Mouse (Mus musculus) neutrophil, adult 59 days (primary cell): Measurements from ENCODE around the gene Gprc5c. TPM values are rescaled to one million over a fixed set of nuclear protein-coding genes. Genes with fewer than 3 reads are reported as not detected.

ENCODE experiments used
- total RNA-seq, 2 experiments: library from RNA; stranded (reverse); gene quantifications; 1 replicate in 1 of 2; 2 replicates in 1 of 2; pipeline ENCODE4 v1.2.4; 2023

The Gprc5c gene
- 1 to 10 TPM; 1.6 to 2.2 TPM for total RNA-seq

GRCm38 (mm10) chr11:114850452-114851268, at the start of gene Gprc5c:
Gprc5c (plus strand) TSS chr11:114851152.

DNA sequence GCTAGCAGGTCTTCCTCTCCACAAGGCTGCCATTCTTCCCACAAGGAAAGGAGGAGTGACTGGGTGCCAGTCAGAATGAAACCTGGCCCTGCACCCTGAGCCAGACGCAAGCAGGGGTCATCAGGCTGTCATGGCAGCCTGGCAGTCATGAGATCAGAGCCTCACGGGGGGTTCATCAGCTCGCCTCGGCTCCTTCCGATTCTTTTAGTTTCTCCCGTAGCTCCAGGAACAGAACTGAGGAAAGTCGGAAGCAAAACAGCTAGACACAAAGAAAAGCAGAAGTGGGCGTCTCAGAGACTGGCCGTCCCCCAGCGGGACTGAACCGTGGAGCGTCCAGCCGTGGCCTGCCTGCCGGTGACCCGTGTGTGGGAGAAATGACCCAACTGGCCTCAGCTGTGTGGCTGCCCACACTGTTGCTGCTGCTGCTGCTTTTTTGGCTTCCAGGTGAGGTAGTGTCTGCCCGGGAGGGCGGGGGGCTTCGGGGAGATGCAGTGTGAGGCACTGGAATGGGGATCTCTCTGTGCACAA, 39.1 kb downstream of the Gprc5c start, which contains the start of gene Cd300a:
Gene Cd300a (plus strand): TSS at position 51 of the 528 bp plus-strand sequence.

Other genes with a start within 250 kb of the Gprc5c start
- gene Rpl38, start 182.6 kb upstream of the Gprc5c start, total RNA-seq, result 100 to 1,000 TPM; 584 to 704 TPM
- gene Ttyh2, start 175.7 kb upstream of the Gprc5c start, total RNA-seq, result 1 to 10 TPM; 1.2 TPM
- not detected for gene Dnaic2, start 123.7 kb upstream of the Gprc5c start, total RNA-seq
- under 1 TPM; 0.49 to 0.67 TPM for gene Kif19a, start 85.8 kb upstream of the Gprc5c start, total RNA-seq
- gene Btbd17, start 55.2 kb upstream of the Gprc5c start, total RNA-seq, result not detected
- gene Gpr142, start 52.2 kb upstream of the Gprc5c start, total RNA-seq, result not detected
- gene Cd300a, start 38.9 kb downstream of the Gprc5c start, total RNA-seq, result 10 to 100 TPM; 57.0 to 71.4 TPM
- gene Cd300lb, start 83.2 kb downstream of the Gprc5c start, total RNA-seq, result 100 to 1,000 TPM; 129 to 147 TPM
- gene Cd300c, start 118.0 kb downstream of the Gprc5c start, total RNA-seq, result 1 to 10 TPM; 1.0 to 1.2 TPM
- gene Cd300ld, start 138.8 kb downstream of the Gprc5c start, total RNA-seq, result 10 to 100 TPM; 86.6 to 92.0 TPM
- 10 to 100 TPM; 58.3 to 72.4 TPM for gene Cd300c2, start 150.7 kb downstream of the Gprc5c start, total RNA-seq
- not detected for gene Cd300ld2, start 165.0 kb downstream of the Gprc5c start, total RNA-seq
- gene Cd300ld4, start 175.9 kb downstream of the Gprc5c start, total RNA-seq, result not detected
- 10 to 100 TPM in 1 of 2 experiments, 1 to 10 TPM in 1; 6.9 to 14.7 TPM for gene Cd300ld5, start 186.6 kb downstream of the Gprc5c start, total RNA-seq
- 10 to 100 TPM in 1 of 2 experiments, 1 to 10 TPM in 1; 6.3 to 15.5 TPM for gene Cd300ld3, start 197.3 kb downstream of the Gprc5c start, total RNA-seq
- 1 to 10 TPM in 1 of 2 experiments, under 1 TPM in 1; 0.56 to 1.1 TPM for gene Cd300e, start 211.0 kb downstream of the Gprc5c start, total RNA-seq
- gene Rab37, start 240.3 kb downstream of the Gprc5c start, total RNA-seq, result 10 to 100 TPM; 11.1 to 13.9 TPM